Mouse (Mus musculus): ENCODE results near the gene Ambp. TPM values are rescaled to one million over a fixed set of nuclear protein-coding genes. Genes with fewer than 3 reads are reported as not detected.

Ambp gene
- polyA plus RNA-seq (2015; fragmentation: Nextera tagmentation; extraction: Ambion mirVana), result 18.3 TPM in 1 of 2 replicates, not detected in the other

DNA sequence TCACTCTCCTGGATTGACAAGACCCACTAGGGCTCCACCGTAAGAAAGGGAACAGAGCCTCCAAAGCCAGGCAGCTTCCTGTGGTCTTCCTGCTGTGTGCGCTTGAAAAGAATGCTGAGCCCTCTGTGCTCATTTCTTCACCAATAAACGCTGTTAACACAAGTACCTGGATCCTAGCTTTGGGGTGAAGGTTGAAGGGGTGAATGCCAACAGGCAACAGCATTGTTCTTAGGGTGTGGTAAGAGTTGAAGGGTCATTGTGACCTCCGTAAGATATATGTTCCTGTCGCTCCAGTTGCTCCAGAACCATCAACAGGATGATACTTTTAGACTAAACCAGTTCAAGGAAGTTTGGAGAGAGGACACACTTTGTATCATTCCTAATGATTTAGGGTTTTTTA lies at the start of gene Ambp:
Gene Ambp, minus strand, starts transcription at position 101 of the 400 bp plus-strand sequence.
- Histone ChIP-seq H3K4me3 (no peak within 1 kb of the TSS), H3K9ac (no peak within 1 kb of the TSS), H3K36me3 (no peaks in the 10 kb centered on the region), H3K4me1 (peaks cover 6% of the 10 kb centered on the region), H3K4me2 (no peak within 1 kb of the TSS), H3K27me3 (no peaks in the 10 kb centered on the region), H3K27ac (no peak within 1 kb of the TSS), H3K9me3 (no peaks in the 10 kb centered on the region)
- 58% methylated on average over 5 of the region's 5 CpGs for WGBS
- ATAC-seq (ENCODE audit: insufficient number of reproducible peaks, insufficient read depth, low FRiP score, low TSS enrichment, low read depth), result no peak

GRCm38 (mm10) chr4:63203874-63204273 lies 49.3 kb upstream of the Ambp start:
- no peaks in the 10 kb centered on the region for H3K9me3 ChIP-seq
- no peaks in the 10 kb centered on the region for H3K36me3 ChIP-seq
- no peak overlapping the region for H3K4me2 ChIP-seq
- H3K4me3 ChIP-seq, result no peak overlapping the region
- H3K4me1 ChIP-seq, result 0 out of 2 replicates have a peak, but pooled peaks cover 3% of the 10 kb centered on the region
- H3K27ac ChIP-seq, result no peak overlapping the region
- WGBS, result 80% methylated on average over 7 of the region's 7 CpGs
- ATAC-seq (ENCODE audit: insufficient number of reproducible peaks, insufficient read depth, low FRiP score, low TSS enrichment, low read depth), result no peak
- no peaks in the 10 kb centered on the region for H3K27me3 ChIP-seq
- no peak overlapping the region for H3K9ac ChIP-seq

- H3K4me1 ChIP-seq, result no peaks in the 10 kb centered on the region
- no peaks in the 10 kb centered on the region for H3K27me3 ChIP-seq
- no peak overlapping the region for H3K4me2 ChIP-seq
- H3K4me3 ChIP-seq, result no peak overlapping the region
- no peak overlapping the region for H3K27ac ChIP-seq
- no peaks in the 10 kb centered on the region for H3K36me3 ChIP-seq
- no peak overlapping the region for H3K9ac ChIP-seq
- no peak for ATAC-seq (ENCODE audit: insufficient number of reproducible peaks, insufficient read depth, low FRiP score, low TSS enrichment, low read depth)
- WGBS, result 82% methylated on average over 5 of the region's 5 CpGs
- no peaks in the 10 kb centered on the region for H3K9me3 ChIP-seq
These were observed 44.8 kb upstream of the Ambp start for GRCm38 (mm10) chr4:63199366-63199765.

- H3K27ac ChIP-seq, result no peak overlapping the region
- no peaks in the 10 kb centered on the region for H3K9me3 ChIP-seq
- H3K4me3 ChIP-seq, result no peak overlapping the region
- H3K9ac ChIP-seq, result no peak overlapping the region
- no peaks in the 10 kb centered on the region for H3K36me3 ChIP-seq
- no peak for ATAC-seq (ENCODE audit: insufficient number of reproducible peaks, insufficient read depth, low FRiP score, low TSS enrichment, low read depth)
- peaks cover 15% of the 10 kb centered on the region for H3K4me1 ChIP-seq
- no peaks in the 10 kb centered on the region for H3K27me3 ChIP-seq
- no peak overlapping the region for H3K4me2 ChIP-seq
- WGBS, result 70% methylated on average over 2 of the region's 2 CpGs
These were observed 39.8 kb upstream of the Ambp start for GRCm38 (mm10) chr4:63194366-63194765.

GRCm38 (mm10) chr4:63191641-63192040 lies 37.0 kb upstream of the Ambp start:
- no peak overlapping the region for H3K9ac ChIP-seq
- H3K9me3 ChIP-seq, result no peaks in the 10 kb centered on the region
- no peak for ATAC-seq (ENCODE audit: insufficient number of reproducible peaks, insufficient read depth, low FRiP score, low TSS enrichment, low read depth)
- H3K27ac ChIP-seq, result peak overlapping the region; percentile 75
- no peaks in the 10 kb centered on the region for H3K27me3 ChIP-seq
- no peak overlapping the region for H3K4me2 ChIP-seq
- 31% methylated on average over 5 of the region's 5 CpGs for WGBS
- no peaks in the 10 kb centered on the region for H3K36me3 ChIP-seq
- H3K4me1 ChIP-seq, result peaks cover 19% of the 10 kb centered on the region
- no peak overlapping the region for H3K4me3 ChIP-seq

- H3K4me2 ChIP-seq, result no peak overlapping the region
- no peaks in the 10 kb centered on the region for H3K9me3 ChIP-seq
- peak; percentile 71 for ATAC-seq (ENCODE audit: insufficient number of reproducible peaks, insufficient read depth, low FRiP score, low TSS enrichment, low read depth)
- H3K4me3 ChIP-seq, result no peak overlapping the region
- H3K27ac ChIP-seq, result peak overlapping the region; percentile 69
- peaks cover 25% of the 10 kb centered on the region for H3K4me1 ChIP-seq
- 61% methylated on average over 21 of the region's 21 CpGs for WGBS
- no peak overlapping the region for H3K9ac ChIP-seq
- H3K27me3 ChIP-seq, result no peaks in the 10 kb centered on the region
- H3K36me3 ChIP-seq, result no peaks in the 10 kb centered on the region
These were observed 31.8 kb upstream of the Ambp start for GRCm38 (mm10) chr4:63186281-63186870.

- Histone ChIP-seq H3K36me3 (no peaks in the 10 kb centered on the region), H3K27me3 (no peaks in the 10 kb centered on the region), H3K4me3 (no peak overlapping the region), H3K4me1 (peaks cover 9% of the 10 kb centered on the region), H3K9me3 (no peaks in the 10 kb centered on the region), H3K9ac (no peak overlapping the region), H3K4me2 (no peak overlapping the region), H3K27ac (no peak overlapping the region)
- 6% methylated on average over 5 of the region's 5 CpGs for WGBS
- ATAC-seq (ENCODE audit: insufficient number of reproducible peaks, insufficient read depth, low FRiP score, low TSS enrichment, low read depth), result no peak; the same call in 1 of the 2 replicates
These were observed 27.0 kb upstream of the Ambp start for GRCm38 (mm10) chr4:63181556-63181955.

DNA sequence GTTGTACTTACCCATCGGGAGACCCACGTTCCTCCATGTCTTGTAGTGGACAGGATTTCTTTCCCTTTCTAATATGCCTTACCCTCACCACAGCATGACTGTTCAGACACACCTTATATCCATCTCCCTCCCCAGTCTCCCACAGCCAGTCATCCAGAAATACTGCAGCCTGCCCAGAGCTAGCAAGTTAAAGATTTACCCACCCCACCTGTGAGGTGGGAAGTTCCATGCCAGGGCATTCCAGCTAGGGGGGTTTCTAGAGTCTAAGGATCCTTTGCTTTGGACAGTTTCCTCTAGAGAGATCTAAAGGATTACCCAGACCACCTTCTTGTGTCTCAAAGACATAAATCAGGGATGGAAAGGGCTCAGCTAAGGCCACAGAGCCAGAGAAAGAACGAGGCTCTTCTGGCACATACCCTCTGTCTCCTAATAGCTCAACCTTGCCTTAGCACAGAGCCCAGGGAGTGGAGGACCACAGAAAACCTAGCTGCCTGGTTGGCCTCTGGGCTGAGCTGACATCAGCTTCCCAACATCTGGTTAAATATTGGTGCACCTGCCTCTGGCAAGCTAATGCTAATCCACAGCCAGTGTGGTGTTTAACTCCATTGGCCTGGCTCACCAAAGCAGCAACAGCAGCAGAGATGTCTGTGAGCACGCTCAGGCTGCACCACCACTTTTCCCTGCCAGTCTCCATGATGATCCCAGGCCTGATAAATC lies 17.5 kb upstream of the Ambp start, which contains the start of gene Kif12:
Gene Kif12, minus strand, starts transcription at position 163 of the 717 bp plus-strand sequence.
- peaks cover 26% of the 10 kb centered on the region for H3K27me3 ChIP-seq
- no peak within 1 kb of the TSS for H3K9ac ChIP-seq
- no peaks in the 10 kb centered on the region for H3K4me1 ChIP-seq
- H3K36me3 ChIP-seq, result no peaks in the 10 kb centered on the region
- H3K9me3 ChIP-seq, result peaks cover 2% of the 10 kb centered on the region; the same call in 1 of the 2 replicates
- no peak within 1 kb of the TSS for H3K27ac ChIP-seq
- WGBS, result 79% methylated on average over 4 of the region's 4 CpGs
- no peak within 1 kb of the TSS for H3K4me2 ChIP-seq
- no peak for ATAC-seq (ENCODE audit: insufficient number of reproducible peaks, insufficient read depth, low FRiP score, low TSS enrichment, low read depth)
- H3K4me3 ChIP-seq, result no peak within 1 kb of the TSS

DNA sequence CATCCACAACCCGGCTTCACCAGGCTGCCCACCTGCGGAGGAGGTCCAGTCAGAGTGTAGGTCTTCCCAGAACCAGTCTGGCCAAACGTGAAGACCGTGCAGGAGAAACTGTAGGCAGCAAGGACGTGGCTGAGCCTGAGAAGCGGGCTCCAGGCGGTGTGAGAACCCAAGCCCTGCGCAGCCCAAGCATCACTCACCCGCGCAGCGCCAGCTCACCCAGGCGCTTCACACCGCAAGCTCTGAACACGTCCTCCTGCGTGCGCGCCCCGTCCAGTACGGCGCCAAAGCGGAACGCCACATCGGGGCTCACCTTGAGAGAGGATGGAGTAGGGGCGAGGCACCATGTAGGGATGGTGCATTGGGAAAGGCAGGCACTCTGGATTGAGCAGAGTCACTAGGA lies 16.5 kb upstream of the Ambp start:
- peaks cover 2% of the 10 kb centered on the region; the same call in 1 of the 2 replicates for H3K9me3 ChIP-seq
- H3K27ac ChIP-seq, result no peak overlapping the region
- H3K27me3 ChIP-seq, result peaks cover 26% of the 10 kb centered on the region
- no peak overlapping the region for H3K9ac ChIP-seq
- H3K4me2 ChIP-seq, result no peak overlapping the region
- no peak for ATAC-seq (ENCODE audit: insufficient number of reproducible peaks, insufficient read depth, low FRiP score, low TSS enrichment, low read depth)
- H3K36me3 ChIP-seq, result no peaks in the 10 kb centered on the region
- 56% methylated on average over 24 of the region's 24 CpGs for WGBS
- no peaks in the 10 kb centered on the region for H3K4me1 ChIP-seq
- H3K4me3 ChIP-seq, result no peak overlapping the region

- peaks cover 26% of the 10 kb centered on the region for H3K27me3 ChIP-seq
- peaks cover 2% of the 10 kb centered on the region; the same call in 1 of the 2 replicates for H3K9me3 ChIP-seq
- H3K9ac ChIP-seq, result no peak overlapping the region
- no peaks in the 10 kb centered on the region for H3K4me1 ChIP-seq
- H3K4me2 ChIP-seq, result no peak overlapping the region
- 84% methylated on average over 4 of the region's 4 CpGs for WGBS
- no peaks in the 10 kb centered on the region for H3K36me3 ChIP-seq
- H3K4me3 ChIP-seq, result no peak overlapping the region
- no peak for ATAC-seq (ENCODE audit: insufficient number of reproducible peaks, insufficient read depth, low FRiP score, low TSS enrichment, low read depth)
- H3K27ac ChIP-seq, result no peak overlapping the region
These were observed 15.5 kb upstream of the Ambp start for GRCm38 (mm10) chr4:63170061-63170460.

DNA sequence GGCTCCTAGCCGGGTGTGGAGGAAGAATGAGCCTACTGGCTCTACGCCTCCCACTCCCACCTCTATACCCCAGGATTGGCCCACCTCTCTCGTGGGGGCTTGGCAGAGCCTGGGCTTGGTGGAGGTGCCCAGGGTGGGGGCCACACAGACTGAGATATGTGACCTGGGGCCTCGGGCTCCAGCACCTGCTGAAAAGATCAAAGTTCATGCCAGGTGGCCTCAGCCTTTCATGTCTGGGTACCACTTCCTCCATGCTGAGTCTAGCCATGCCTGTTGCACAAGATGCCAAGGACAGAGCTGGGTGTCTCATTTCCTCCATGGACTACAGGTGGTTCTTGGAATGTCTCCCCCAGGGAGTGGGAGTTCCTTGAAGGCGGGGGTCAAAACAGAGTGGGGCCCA lies 11.7 kb upstream of the Ambp start:
- no peaks in the 10 kb centered on the region for H3K9me3 ChIP-seq
- no peak overlapping the region for H3K4me3 ChIP-seq
- peaks cover 12% of the 10 kb centered on the region for H3K27me3 ChIP-seq
- ATAC-seq (ENCODE audit: insufficient number of reproducible peaks, insufficient read depth, low FRiP score, low TSS enrichment, low read depth), result no peak
- WGBS, result 83% methylated on average over 5 of the region's 5 CpGs
- no peak overlapping the region for H3K4me2 ChIP-seq
- H3K4me1 ChIP-seq, result no peaks in the 10 kb centered on the region
- no peak overlapping the region for H3K9ac ChIP-seq
- no peaks in the 10 kb centered on the region for H3K36me3 ChIP-seq
- H3K27ac ChIP-seq, result no peak overlapping the region

DNA sequence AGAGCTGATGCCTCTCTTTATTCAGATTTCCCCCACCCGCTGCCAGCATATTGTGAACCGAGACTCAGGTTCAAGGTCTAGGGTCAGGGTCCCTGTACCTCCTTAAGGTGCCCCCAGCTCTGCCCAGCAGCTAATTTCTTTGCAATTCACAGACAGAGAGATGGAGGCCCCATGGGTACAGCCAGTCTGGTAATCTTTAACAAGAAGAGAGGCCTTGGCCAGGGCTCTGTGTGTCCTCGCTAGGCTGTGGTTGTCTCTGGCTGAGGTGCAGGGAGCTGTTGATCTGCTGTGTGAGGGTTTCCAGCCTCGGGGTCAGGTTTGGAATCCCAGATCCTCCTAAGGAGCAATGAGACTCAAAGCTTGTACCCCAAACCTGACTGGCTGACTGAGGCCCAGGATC lies 11.0 kb upstream of the Ambp start:
- no peak for ATAC-seq (ENCODE audit: insufficient number of reproducible peaks, insufficient read depth, low FRiP score, low TSS enrichment, low read depth)
- Histone ChIP-seq H3K36me3 (no peaks in the 10 kb centered on the region), H3K9ac (no peak overlapping the region), H3K27me3 (peaks cover 6% of the 10 kb centered on the region), H3K9me3 (no peaks in the 10 kb centered on the region), H3K4me3 (no peak overlapping the region), H3K27ac (no peak overlapping the region), H3K4me1 (no peaks in the 10 kb centered on the region), H3K4me2 (no peak overlapping the region)
- 85% methylated on average over 4 of the region's 4 CpGs for WGBS
